Comparison of ENCODE assay signal across 8 mouse cellular contexts in genomic region chr4:40143533-40143871, GRCm38 (mm10). TPM values are rescaled to one million over a fixed set of nuclear protein-coding genes. Genes with fewer than 3 reads are reported as not detected.
DNase-seq lines count a peak whose midpoint lies in the region; ATAC-seq and TF ChIP-seq lines count a peak whose summit lies in the region.

No protein-coding gene starts in this region.

- peak overlapping the region; percentile 82 for H3K9ac ChIP-seq in heart, embryonic 16.5 days (ENCODE audit: low read length)
- H3K9ac ChIP-seq in hindbrain, embryonic 12.5 days: peak overlapping the region; percentile 82
- H3K9ac ChIP-seq in midbrain, embryonic 13.5 days (replicated peaks): peak overlapping the region; percentile 87

- CTCF ChIA-PET in Patski (lab: Charles Lee): no interaction called here

- peak overlapping the region; percentile 65 for H3K4me2 ChIP-seq in heart, embryonic 16.5 days (ENCODE audit: low read depth, low read length)
- H3K4me2 ChIP-seq in hindbrain, embryonic 12.5 days (replicated peaks): peak overlapping the region; percentile 66
- H3K4me2 ChIP-seq in midbrain, embryonic 13.5 days (replicated peaks): peak overlapping the region; percentile 72

- no peak for TF ChIP-seq CTCF in Patski (IDR thresholded peaks at IDR 0.05)

- POLR2A ChIA-PET in Patski (lab: Charles Lee): interaction anchor here (0.6 to 1.2 kb wide), 2 partner anchors 126 to 144 kb away, joined by 3 to 4 read pairs; partner anchors contain the start of gene Topors

- H3K4me1 ChIP-seq in heart, embryonic 16.5 days (ENCODE audit: control insufficient read depth, insufficient read depth, low read length): peaks cover 14% of the 10 kb centered on the region
- H3K4me1 ChIP-seq in hindbrain, embryonic 12.5 days: peaks cover 14% of the 10 kb centered on the region
- peaks cover 25% of the 10 kb centered on the region for H3K4me1 ChIP-seq in midbrain, embryonic 13.5 days (replicated peaks)

- H3K27me3 ChIP-seq in heart, embryonic 16.5 days (ENCODE audit: control insufficient read depth, insufficient read depth, low read length): no peaks in the 10 kb centered on the region
- H3K27me3 ChIP-seq in Patski: no peaks in the 10 kb centered on the region
- H3K27me3 ChIP-seq in hindbrain, embryonic 12.5 days: no peaks in the 10 kb centered on the region
- H3K27me3 ChIP-seq in midbrain, embryonic 13.5 days: no peaks in the 10 kb centered on the region

- H3K9me3 ChIP-seq in heart, embryonic 16.5 days (replicated peaks; ENCODE audit: control insufficient read depth, low read length): no peaks in the 10 kb centered on the region
- H3K9me3 ChIP-seq in hindbrain, embryonic 12.5 days (replicated peaks): no peaks in the 10 kb centered on the region
- no peaks in the 10 kb centered on the region for H3K9me3 ChIP-seq in midbrain, embryonic 13.5 days

- peak overlapping the region; percentile 95 for H3K27ac ChIP-seq in heart, embryonic 16.5 days (ENCODE audit: low read length)
- peak overlapping the region; percentile 92 for H3K27ac ChIP-seq in hindbrain, embryonic 12.5 days
- H3K27ac ChIP-seq in midbrain, embryonic 13.5 days: peak overlapping the region; percentile 90

- H3K36me3 ChIP-seq in heart, embryonic 16.5 days (ENCODE audit: control insufficient read depth, insufficient read depth): no peaks in the 10 kb centered on the region
- no peaks in the 10 kb centered on the region for H3K36me3 ChIP-seq in hindbrain, embryonic 12.5 days
- H3K36me3 ChIP-seq in midbrain, embryonic 13.5 days: no peaks in the 10 kb centered on the region

- H3K4me3 ChIP-seq in heart, embryonic 16.5 days (ENCODE audit: low read length): peak overlapping the region; percentile 68
- H3K4me3 ChIP-seq in hindbrain, embryonic 12.5 days: peak overlapping the region; percentile 73
- H3K4me3 ChIP-seq in midbrain, embryonic 13.5 days (replicated peaks): peak overlapping the region; percentile 79

- no peak for DNase-seq in heart, postnatal 10 days
- no peak for DNase-seq in Patski (ENCODE audit: low read depth, low spot score)
- DNase-seq in right cerebral cortex, postnatal 4 days: no peak
- no peak for DNase-seq in cerebellum, adult 9-10 months
- DNase-seq in embryo, embryonic 9.5 days (ENCODE audit: extremely low spot score): no peak

- ATAC-seq in heart, embryonic 16.5 days (replicated peaks; ENCODE audit: extremely low read depth, insufficient read depth, low FRiP score): peak; percentile 62
- ATAC-seq in Patski: peak; percentile 52
- ATAC-seq in hindbrain, embryonic 12.5 days (ENCODE audit: low FRiP score): no peak
- no peak for ATAC-seq in midbrain, embryonic 13.5 days

- in situ Hi-C loops in Patski (cut with MboI; ENCODE audit: low pct_unique_long_range_greater_than_20kb): loop anchor here (5.0 kb wide), 1 partner anchor 539 kb away; no protein-coding TSS in a partner anchor

- intact Hi-C loops in heart, postnatal 10 days (cut with DNase I): no loop called here

- 0% methylated on average over 27 of the region's 27 CpGs for WGBS in heart, embryonic 16.5 days
- WGBS in hindbrain, embryonic 12.5 days: under 1% methylated on average over 24 of the region's 27 CpGs
- WGBS in midbrain, embryonic 13.5 days: 0% methylated on average over 27 of the region's 27 CpGs

RNA-seq across cellular contexts. Expression of gene Aco1, which starts 0.6 kb away (rescaled TPM):
- 33.2 and 34.8 TPM in 2 replicates for polyA plus RNA-seq in heart, embryonic 16.5 days (2015; fragmentation: Nextera tagmentation; extraction: Ambion mirVana)
- total RNA-seq in heart, postnatal 10 days (2021): 10 to 100 TPM; 43.7 to 45.9 TPM
- 49.8 TPM for polyA plus RNA-seq in Patski (2021)
- polyA plus RNA-seq in hindbrain, embryonic 12.5 days (2016; fragmentation: Nextera tagmentation; extraction: Ambion mirVana): 57.6 and 59.8 TPM in 2 replicates
- 45.3 and 46.6 TPM in 2 replicates for polyA plus RNA-seq in midbrain, embryonic 13.5 days (2015; fragmentation: Nextera tagmentation; extraction: Ambion mirVana)

Comparison
In these comparisons a context has a peak if more than half of its experiments do, and no peak if none do; other contexts are left out.
1. ATAC-seq: peak in heart, embryonic 16.5 days (single experiment) and Patski (single experiment); none in hindbrain, embryonic 12.5 days (single experiment) and midbrain, embryonic 13.5 days (single experiment).
2. Peak in every context shown above with its lines, with median percentiles within 50 percentile points of each other: H3K27ac ChIP-seq, H3K4me2 ChIP-seq, H3K4me3 ChIP-seq and H3K9ac ChIP-seq.